Mouse (Mus musculus) lung, embryonic 14.5 days (tissue): ENCODE results near the gene Wdr70. TPM values are rescaled to one million over a fixed set of nuclear protein-coding genes. Genes with fewer than 3 reads are reported as not detected.

ENCODE experiments used
- ATAC-seq: fragments of 200-750 bp; cut with Nextera tagmentation; 2 replicates; pipeline ENCODE4 v1.8.0; 2017; ENCODE audit warnings: mild to moderate bottlenecking, moderate TSS enrichment, moderate library complexity; ENCODE audit not compliant: insufficient read depth
- DNase-seq: peaks from one replicate; pipeline ENCODE4 v3.0.0-alpha.2; 2015
- H3K27ac ChIP-seq: fragments of 300-500 bp; sonication (generic); 2 replicates; pipeline ENCODE4 v1.5.1; 2014; ENCODE audit warnings: low read depth, mild to moderate bottlenecking, moderate library complexity
- H3K27me3 ChIP-seq: fragments of 300-500 bp; sonication (generic); 2 replicates; pipeline ENCODE4 v1.6.1; 2014; ENCODE audit warnings: low read length, control low read depth; ENCODE audit not compliant: insufficient read depth
- H3K36me3 ChIP-seq: fragments of 300-500 bp; sonication (generic); 2 replicates; pipeline ENCODE4 v1.6.1; 2014; ENCODE audit warnings: control low read depth; ENCODE audit not compliant: insufficient read depth
- H3K4me1 ChIP-seq: fragments of 300-500 bp; sonication (generic); 2 replicates; pipeline ENCODE4 v1.6.1; 2014; ENCODE audit warnings: antibody characterized with exemption, control low read depth; ENCODE audit not compliant: insufficient read depth
- H3K4me2 ChIP-seq: fragments of 300-500 bp; sonication (generic); 2 replicates; pipeline ENCODE4 v1.6.1; 2014; ENCODE audit warnings: mild to moderate bottlenecking
- H3K4me3 ChIP-seq: fragments of 300-500 bp; sonication (generic); 2 replicates; pipeline ENCODE4 v1.5.1; 2014; ENCODE audit warnings: low read depth, low read length
- H3K9ac ChIP-seq: fragments of 300-500 bp; sonication (generic); 2 replicates; pipeline ENCODE4 v1.6.1; 2014
- H3K9me3 ChIP-seq: fragments of 300-500 bp; sonication (generic); 2 replicates; pipeline ENCODE4 v1.6.1; 2016; ENCODE audit warnings: low read depth, low read length, control low read depth
- CTCF ChIP-seq: IDR thresholded peaks from 2 replicates; pipeline ENCODE4 v1.5.1; 2016; ENCODE audit warnings: antibody characterized with exemption, low read depth
- WGBS: fragments of 180-500 bp; shearing (Covaris S2); extraction: QIAGEN DNeasy Blood & Tissue Kit; methylation state at CpG from one replicate; pipeline ENCODE4 v1.1.7; 2014; 5-methylcytosine and 5-hydroxymethylcytosine counted together
- polyA plus RNA-seq: library from polyadenylated mRNA; unstranded; fragments of >200 nt; fragmentation: Nextera tagmentation; extraction: Ambion mirVana; gene quantifications from 2 replicates; pipeline ENCODE4 v1.2.1, GENCODE M21; 2014

Wdr70 gene
- polyA plus RNA-seq = 51.1 and 52.7 TPM in 2 replicates

- Histone ChIP-seq H3K27me3 (no peaks in the 10 kb centered on the region), H3K27ac (no peak within 1 kb of the TSS)
Observed at GRCm38 (mm10) chr15:8098774-8099749, at the start of gene Wdr70. Gene Wdr70 (minus strand): TSS chr15:8099209.

DNA sequence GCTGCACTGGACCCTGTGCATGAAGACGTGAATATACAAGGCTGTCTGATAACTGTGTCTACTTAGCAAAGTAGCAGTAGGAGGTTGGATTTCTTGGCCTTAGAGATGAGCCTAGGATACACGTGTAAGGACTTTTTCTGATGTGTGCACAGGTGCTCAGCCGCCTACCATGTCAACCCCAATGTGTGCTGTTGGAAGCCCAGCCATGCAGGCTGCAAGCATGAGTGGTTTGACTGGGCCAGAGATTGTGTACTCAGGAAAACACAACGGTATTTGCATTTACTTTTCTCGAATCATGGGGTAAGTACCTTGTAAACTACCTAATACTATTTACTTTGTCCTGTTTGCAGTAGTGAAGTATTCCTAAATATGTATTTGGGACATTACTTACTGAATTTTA lies 36.6 kb upstream of the Wdr70 start:
- Histone ChIP-seq H3K27ac (no peak overlapping the region), H3K4me3 (no peak overlapping the region), H3K4me1 (no peaks in the 10 kb centered on the region), H3K36me3 (peaks cover 95% of the 10 kb centered on the region), H3K4me2 (no peak overlapping the region), H3K9ac (no peak overlapping the region), H3K9me3 (no peaks in the 10 kb centered on the region), H3K27me3 (no peaks in the 10 kb centered on the region)
- 67% methylated on average over 5 of the region's 5 CpGs for WGBS
- peak; percentile 14 for DNase-seq
- ATAC-seq = peak; percentile 69; the same call in 1 of the 2 replicates
- TF ChIP-seq CTCF = no peak

More at GRCm38 (mm10) chr15:8098774-8099749, at the start of gene Wdr70:
- DNase-seq (peak; percentile 98), ATAC-seq (peak; percentile 97)
- WGBS = 2% methylated on average over 56 of the region's 56 CpGs
- peaks cover 25% of the 10 kb centered on the region; the same call in 1 of the 2 replicates for H3K36me3 ChIP-seq
- H3K9me3 ChIP-seq = no peaks in the 10 kb centered on the region
- TF ChIP-seq CTCF = peak; percentile 98
- H3K4me2 ChIP-seq = peak within 1 kb of the TSS; percentile 64
- 0 out of 2 replicates have a peak, but pooled peaks cover 2% of the 10 kb centered on the region for H3K4me1 ChIP-seq
- H3K4me3 ChIP-seq = peak within 1 kb of the TSS; percentile 90
- H3K9ac ChIP-seq = peak within 1 kb of the TSS; percentile 83

- peak; percentile 12; the same call in 1 of the 2 replicates for TF ChIP-seq CTCF
- Histone ChIP-seq H3K36me3 (peaks cover 93% of the 10 kb centered on the region), H3K27ac (no peak overlapping the region), H3K4me3 (no peak overlapping the region), H3K9me3 (no peaks in the 10 kb centered on the region), H3K9ac (no peak overlapping the region), H3K4me1 (no peaks in the 10 kb centered on the region), H3K4me2 (no peak overlapping the region), H3K27me3 (no peaks in the 10 kb centered on the region)
- no peak for ATAC-seq
- no peak for DNase-seq
Observed at GRCm38 (mm10) chr15:8131761-8132160, 32.8 kb upstream of the Wdr70 start.

DNA sequence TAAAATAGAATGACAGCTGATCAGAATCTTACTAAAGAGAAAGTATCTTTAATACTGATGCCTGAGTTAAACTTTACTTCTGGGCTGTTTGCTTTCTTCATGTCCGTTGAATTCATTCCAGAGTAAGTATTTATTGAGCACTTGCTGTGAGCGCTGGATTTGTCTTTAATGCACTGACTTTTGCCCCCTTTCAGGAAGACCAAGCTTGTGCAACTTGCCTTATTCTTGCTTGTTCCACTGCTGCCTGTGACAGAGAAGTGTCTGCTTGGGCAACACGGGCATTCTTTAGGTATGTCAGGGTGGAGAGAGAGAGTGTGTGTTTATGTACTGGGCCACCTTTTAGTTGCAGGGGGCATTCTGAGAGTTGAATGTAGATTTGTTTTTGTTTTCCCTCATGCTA lies 32.3 kb upstream of the Wdr70 start:
- Histone ChIP-seq H3K4me3 (no peak overlapping the region), H3K9me3 (no peaks in the 10 kb centered on the region)
- WGBS = 86% methylated on average over 3 of the region's 3 CpGs

DNA sequence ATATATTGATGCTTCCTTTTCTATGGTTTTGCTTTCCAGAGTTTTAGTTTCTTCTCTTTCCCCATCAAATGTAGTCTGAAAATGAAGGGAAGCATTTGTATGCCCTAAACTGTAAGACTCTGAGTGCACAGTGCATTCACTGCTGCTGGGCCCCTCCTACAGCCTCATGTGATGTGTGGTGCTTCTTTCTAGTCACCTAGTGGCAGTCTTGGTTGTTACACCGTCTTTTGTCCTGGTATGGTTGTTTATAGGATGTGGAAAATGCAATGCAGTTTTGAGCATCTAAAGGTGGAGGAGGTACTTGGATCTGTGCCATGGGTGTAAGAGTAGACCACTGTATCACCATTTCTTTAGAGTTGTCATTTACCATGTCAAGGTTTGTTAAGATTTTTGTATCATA lies 30.3 kb upstream of the Wdr70 start:
- TF ChIP-seq CTCF = no peak
- 66% methylated on average over 1 of the region's 1 CpGs for WGBS

More for the DNA sequence above, 32.3 kb upstream of the Wdr70 start:
- Histone ChIP-seq H3K4me2 (no peak overlapping the region), H3K27ac (no peak overlapping the region), H3K9ac (no peak overlapping the region), H3K36me3 (peaks cover 93% of the 10 kb centered on the region), H3K27me3 (no peaks in the 10 kb centered on the region), H3K4me1 (no peaks in the 10 kb centered on the region)
- TF ChIP-seq CTCF = no peak
- DNase-seq (no peak), ATAC-seq (no peak)

DNA sequence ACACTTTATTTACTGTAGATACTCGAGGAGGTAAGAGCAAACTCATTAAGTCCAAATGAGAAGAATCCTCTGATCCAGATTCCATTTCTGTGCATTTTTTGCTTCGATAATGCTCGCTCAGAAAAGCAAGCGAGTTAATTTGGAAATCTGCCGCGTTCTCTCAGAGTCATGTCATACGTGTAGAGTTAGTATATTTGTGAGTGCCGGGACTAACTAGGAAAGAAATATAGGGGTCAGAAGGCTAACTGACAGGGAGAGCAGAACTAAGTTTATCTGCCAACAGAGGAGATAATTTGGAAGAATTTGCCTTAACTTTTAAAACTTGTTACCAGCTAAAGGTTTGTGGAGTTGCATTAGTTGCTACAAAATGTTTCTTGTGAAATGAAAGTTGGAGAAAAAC lies 10.8 kb upstream of the Wdr70 start:
- H3K27ac ChIP-seq = peak overlapping the region; percentile 79; the same call in 1 of the 2 replicates
- H3K4me3 ChIP-seq = peak overlapping the region; percentile 82
- peak overlapping the region; percentile 88 for H3K9ac ChIP-seq
- H3K9me3 ChIP-seq = no peaks in the 10 kb centered on the region
- H3K27me3 ChIP-seq = no peaks in the 10 kb centered on the region
- no peak for TF ChIP-seq CTCF
- H3K4me2 ChIP-seq = peak overlapping the region; percentile 67
- H3K4me1 ChIP-seq = peaks cover 2% of the 10 kb centered on the region; the same call in 1 of the 2 replicates
- H3K36me3 ChIP-seq = peaks cover 27% of the 10 kb centered on the region
- DNase-seq = peak; percentile 13
- no peak for ATAC-seq
- 2% methylated on average over 8 of the region's 8 CpGs for WGBS

More for the DNA sequence above, 30.3 kb upstream of the Wdr70 start:
- Histone ChIP-seq H3K27ac (no peak overlapping the region), H3K36me3 (peaks cover 81% of the 10 kb centered on the region), H3K4me2 (no peak overlapping the region), H3K27me3 (no peaks in the 10 kb centered on the region), H3K4me3 (no peak overlapping the region), H3K9me3 (no peaks in the 10 kb centered on the region), H3K4me1 (no peaks in the 10 kb centered on the region), H3K9ac (no peak overlapping the region)
- DNase-seq (no peak), ATAC-seq (no peak)

DNA sequence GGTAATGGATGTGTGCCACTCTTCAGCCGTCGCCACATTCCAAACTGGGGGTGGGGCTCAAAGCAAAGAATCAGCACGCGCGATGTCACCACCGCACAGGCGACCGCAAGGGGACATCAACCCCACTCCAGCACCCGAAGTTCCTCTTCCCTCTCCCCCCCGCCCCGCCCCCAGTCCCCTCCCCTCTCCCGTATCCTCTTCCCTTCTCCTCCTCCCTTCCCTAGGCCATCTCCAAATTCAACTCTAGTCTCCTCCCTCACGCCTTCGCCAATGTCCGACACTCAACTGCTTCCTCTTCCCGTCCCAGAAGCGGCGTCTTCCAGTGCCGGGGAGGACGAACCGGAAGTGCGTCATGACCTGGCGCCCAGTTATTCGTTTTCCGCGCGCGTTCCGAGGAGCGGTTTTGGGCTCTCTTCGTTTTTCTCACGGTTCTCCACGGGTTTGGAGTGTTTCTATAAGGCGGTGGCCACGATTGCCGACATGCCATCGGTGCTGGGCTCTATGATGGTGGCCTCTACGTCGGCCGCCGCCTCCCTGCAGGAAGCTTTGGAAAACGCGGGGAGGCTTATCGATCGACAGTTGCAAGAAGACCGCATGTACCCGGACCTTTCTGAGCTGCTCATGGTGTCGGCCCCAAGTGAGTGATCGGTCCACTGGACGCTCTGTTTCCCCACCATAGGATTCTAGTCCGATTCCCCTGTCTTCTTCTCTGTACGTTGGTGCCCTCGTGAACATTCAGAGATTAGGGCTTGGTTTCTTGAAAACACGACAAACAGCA lies 10.1 kb upstream of the Wdr70 start, which contains the start of gene Nup155:
TSS of gene Nup155 (plus strand) at position 308 of the 778 bp plus-strand sequence.
- DNase-seq (peak; percentile 98), ATAC-seq (peak; percentile 98)
- Histone ChIP-seq H3K9me3 (no peaks in the 10 kb centered on the region), H3K4me3 (peak within 1 kb of the TSS; percentile 82), H3K36me3 (peaks cover 27% of the 10 kb centered on the region), H3K4me2 (peak within 1 kb of the TSS; percentile 67), H3K27me3 (no peaks in the 10 kb centered on the region), H3K27ac (peak within 1 kb of the TSS; percentile 79), H3K4me1 (peaks cover 2% of the 10 kb centered on the region; the same call in 1 of the 2 replicates), H3K9ac (peak within 1 kb of the TSS; percentile 88)
- TF ChIP-seq CTCF = no peak
- under 1% methylated on average over 54 of the region's 54 CpGs for WGBS
